Mouse (Mus musculus): ENCODE measurements around the gene Cbl. TPM values are rescaled to one million over a fixed set of nuclear protein-coding genes. Genes with fewer than 3 reads are reported as not detected.

Gene Cbl
- total RNA-seq, 2 experiments from 2014 or later = 51.1 to 56.3 TPM

DNA sequence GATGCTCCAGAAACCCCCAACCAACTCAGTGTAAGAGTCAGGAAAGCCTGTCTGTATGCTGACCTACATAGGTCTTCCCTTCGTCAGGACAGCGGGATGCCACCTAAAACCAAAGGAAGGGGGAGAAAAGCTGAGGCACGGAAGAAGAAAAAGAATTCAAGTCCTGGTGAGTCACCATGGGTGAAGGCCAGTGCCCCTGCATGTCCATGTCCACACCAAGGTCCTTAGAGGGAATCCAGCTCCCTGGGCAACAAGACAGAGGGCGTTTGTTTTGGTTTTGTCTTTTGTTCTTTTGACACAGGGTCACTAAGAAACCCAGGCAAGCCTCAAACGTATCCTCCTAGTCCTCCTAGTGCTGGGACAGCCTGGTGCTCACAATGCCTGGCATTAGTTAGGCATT is 7.1 kb upstream of the Cbl start:
- no peak for DNase-seq (ENCODE audit: low spot score in 2 of 2)

DNA sequence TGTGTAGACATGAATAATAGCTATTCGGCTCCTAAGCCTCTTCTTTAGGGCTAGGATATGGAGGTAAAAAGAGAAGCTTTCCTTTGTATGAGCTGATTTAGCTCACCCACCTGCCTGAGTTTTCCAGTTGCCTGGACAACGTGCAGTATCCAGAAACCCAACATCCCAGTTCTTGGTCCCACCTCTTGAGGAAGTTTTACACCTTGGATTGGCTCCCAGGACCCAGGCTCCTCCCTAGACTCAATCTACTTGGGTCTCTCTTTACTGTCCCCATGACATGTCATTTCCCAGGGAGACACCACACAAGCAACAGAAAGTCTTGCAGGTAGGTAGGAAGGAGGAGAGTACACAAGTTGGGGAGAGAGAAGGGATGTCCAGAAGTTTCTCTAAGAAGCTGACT is 6.5 kb upstream of the Cbl start, which contains the start of gene Ccdc153:
Ccdc153 (plus strand) TSS at position 278 of the 400 bp plus-strand sequence.
- DNase-seq (ENCODE audit: low spot score in 2 of 2) = no peak

DNA sequence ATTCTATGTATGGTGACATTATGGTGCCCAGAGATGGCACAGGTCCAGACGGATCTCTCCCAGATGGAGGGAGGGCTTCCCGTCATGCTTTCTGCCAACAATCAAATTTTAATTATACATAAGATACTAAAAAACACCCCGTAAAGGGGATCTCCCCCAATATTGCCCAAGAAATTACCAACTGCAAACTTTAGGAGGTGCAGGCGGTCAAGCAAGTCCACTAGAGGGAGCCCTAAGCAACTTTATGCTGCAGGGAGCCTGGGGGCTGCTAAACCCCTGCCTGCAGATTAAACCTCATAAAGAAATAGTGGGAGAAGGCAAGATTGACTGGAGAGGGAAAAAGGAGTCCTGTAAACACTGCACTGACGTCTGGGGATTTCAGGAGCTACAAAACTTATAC is 5.6 kb upstream of the Cbl start:
- DNase-seq (ENCODE audit: low spot score in 2 of 2) = peak in 1 of 2 experiments; percentile 60

DNA sequence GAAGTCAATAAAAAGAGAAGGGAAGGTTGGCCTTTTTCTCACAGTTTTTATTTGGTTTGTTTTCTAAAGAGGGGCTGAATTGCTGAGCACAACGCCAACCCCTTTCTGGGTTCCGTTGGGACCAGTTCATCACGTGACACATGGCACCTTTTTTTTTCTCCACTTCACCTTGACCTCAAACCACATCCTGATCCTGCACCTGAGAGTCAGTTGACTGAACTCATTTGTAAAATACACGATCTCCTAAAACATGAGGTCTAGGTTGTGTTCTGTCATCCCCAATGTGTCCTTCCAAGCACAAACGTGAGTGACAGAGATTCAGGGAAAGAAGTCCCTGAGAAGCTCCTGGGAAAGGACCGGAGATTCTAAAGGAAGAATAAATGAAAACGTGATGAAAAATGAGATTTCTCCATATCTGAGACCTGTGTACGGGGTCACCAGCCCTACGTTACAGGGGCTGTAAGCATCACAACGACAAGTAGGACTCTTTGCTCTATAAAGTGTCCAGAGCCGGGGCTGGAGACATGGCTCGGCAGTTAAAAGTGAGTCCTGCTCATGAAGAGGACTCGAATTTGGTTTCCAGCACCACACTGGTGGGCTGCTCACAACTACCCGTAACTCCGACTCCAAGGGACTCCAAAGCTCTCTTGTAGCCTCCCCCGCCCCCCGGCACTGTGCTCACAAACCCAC is 4.8 kb upstream of the Cbl start:
- DNase-seq (ENCODE audit: low spot score in 2 of 2) = no peak

DNA sequence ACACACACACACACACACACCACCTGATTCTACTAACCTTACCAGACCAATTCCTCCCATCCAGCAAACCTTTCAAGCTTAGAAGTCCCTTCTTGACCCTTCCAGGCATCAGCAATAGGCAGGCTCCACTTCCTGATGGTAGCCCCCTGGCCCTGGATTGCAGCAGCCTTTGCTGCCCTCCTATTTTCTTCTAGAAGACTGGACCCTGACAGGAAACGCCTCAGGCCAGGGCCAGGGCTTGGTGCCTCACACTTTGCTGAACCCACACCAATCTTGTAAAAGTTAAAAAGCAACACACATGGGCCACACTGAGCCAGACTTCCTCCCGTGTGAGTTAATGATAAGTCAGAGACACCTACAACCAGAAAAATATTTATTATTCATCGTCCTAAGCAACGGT is 3.3 kb upstream of the Cbl start:
- no peak for DNase-seq (ENCODE audit: low spot score in 2 of 2)

DNA sequence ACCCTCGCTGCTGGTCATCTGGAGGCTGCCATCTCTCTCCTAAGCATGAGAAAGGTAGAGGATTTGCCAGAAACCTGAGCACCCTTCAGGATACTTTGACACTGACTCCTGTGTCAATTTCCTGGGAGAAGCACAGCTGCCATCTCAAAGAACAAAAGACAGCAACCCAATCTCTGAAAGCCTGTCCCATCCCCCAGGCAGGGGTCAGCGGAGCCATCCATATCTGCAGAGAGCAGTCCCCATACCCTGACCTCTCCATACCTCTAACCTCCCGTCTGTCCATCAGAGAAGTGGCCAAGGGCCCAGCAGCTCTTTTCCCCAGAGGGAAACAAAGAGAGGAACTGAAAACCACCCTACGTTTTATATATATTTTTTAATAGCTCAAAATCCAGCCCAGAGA is 2.8 kb upstream of the Cbl start:
- DNase-seq (ENCODE audit: low spot score in 2 of 2) = no peak

DNA sequence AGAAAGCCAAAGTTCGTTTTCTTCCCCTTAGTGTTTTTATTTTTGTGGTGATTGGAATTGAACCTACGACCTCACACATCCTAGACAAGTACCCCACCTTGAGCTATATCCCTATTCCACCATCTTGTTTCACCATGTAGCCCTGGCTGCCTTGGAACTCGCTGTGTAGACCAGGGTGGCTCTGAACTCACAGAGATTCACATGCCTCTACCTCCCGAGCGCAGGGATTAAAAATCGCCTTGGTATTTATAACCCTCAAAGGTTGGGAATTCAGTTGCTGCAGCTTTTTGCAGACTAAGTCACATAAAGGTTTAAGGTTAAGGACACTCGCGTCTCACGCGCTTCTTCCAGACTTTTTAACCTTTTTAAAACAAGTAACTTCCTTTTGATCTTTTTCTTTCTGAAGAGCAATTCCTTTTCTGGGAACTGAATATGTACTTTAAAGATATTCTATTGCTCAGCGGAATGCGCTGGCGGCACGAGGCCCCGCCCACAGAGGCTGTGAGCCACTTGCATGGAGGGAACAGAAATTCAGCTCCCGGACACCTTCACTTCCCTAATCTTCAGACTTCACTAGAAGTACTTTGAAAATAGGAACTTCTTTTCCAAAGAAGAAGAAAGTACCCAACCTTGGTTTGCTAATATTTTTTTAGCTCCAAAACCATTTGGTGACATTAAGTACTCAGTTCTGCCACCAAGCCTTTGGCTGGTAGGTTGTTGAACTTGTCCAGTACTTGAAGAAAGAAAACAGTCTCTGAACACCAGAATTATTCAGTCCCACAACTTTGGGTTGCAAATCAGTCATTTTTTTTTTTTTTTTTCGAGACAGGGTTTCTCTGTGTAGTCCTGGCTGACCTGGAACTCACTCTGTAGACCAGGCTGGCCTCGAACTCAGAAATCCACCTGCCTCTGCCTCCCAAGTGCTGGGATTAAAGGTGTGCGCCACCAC is 904 bp upstream of the Cbl start:
- DNase-seq (ENCODE audit: low spot score in 2 of 2) = peak; percentile 45 to 57

DNA sequence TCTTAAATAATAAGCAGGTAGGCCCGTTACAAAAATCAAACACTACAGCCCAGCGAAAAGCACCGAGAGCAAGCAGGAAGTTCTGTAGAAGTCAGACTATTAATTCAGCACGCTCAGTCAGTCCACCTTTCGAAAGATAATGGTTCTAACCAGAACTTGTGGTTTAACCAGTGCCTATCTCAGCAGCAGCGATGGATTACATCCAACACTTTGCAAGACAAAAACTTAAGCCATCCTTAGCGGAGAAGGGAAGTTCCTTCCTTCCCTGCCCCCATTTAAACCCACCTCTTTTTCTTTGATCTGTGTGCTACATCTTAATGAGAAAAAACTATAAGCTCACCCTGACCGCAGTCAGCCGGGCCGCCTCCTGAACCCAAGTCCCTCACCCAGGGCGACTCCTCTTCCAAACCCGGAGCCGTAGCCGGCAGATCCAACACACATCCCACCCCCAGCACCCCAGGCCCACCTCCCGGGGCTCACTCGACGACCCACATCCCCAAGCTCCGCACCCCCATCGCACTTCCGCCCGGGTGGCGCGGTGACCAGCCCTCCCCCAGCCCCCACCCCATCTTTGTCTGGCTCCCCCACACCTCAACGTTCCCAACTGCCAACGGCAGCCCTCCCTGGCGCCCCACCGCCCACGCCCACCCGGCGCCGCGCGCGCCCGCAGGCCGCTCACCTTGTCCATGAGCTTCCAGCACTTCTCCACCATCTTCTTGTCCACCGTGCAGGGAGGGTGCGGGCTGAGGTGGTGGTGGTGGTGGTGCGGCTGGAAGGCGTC is 638 bp downstream of the Cbl start:
- DNase-seq (ENCODE audit: low spot score in 2 of 2) = peak in 1 of 2 experiments; percentile 17

DNA sequence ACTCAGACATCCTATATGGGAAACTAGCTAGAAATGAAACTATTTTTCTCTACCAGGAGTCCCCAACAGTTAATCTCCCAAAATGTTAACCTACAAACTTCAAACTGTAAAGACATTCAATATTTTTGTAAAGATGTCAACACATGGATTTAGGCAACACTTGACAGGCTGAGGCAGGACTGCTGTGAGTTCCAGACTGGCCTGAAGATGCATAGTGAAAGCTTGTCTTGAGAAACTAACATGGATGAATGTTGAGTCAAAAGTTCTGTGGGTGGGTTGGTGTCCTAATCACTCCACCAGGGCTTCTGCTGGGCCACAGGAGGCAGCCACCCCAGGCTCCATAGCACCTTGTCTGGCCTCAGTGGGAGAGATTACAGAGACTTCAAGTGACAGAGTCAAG is 2.2 kb downstream of the Cbl start:
- DNase-seq (ENCODE audit: low spot score in 2 of 2) = no peak

DNA sequence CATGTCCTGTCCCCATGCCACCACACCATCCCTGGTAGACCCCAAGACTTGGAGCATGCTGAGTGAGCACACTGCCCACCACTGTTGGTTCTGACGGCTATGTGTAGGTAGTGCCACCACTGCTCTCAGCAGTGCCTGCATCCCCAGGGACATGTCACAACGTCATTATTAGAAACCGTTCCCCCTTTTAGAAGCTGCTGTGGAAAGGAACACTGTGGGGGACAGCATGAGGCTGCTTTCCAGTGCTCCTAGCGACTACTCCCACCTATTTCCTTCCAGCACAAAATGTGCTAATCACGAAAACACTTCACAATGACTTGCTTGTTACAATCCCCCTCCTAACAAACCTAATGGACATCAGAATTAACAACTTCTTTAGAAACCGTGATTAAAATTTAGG is 7.9 kb downstream of the Cbl start:
- no peak for DNase-seq (ENCODE audit: low spot score in 2 of 2)

DNA sequence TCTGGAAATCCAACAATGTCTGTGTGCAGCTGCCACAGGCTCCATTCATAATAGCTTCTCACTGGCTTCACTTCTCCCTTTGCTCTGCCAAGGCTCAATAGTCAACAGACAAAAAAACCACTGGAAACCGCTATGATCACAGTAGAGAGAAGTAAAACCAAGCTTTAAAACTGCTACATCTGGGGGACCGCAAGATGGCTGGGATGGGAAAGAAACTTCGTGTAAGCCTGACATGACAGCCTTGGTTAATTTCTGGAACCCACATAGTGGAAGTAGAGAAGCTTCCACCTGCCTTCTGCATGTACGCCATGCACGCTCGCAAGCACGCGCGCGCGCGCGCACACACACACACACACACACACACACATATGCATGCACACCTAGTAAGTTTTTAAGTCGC is 20.3 kb downstream of the Cbl start:
- DNase-seq (ENCODE audit: low spot score in 2 of 2) = no peak

DNA sequence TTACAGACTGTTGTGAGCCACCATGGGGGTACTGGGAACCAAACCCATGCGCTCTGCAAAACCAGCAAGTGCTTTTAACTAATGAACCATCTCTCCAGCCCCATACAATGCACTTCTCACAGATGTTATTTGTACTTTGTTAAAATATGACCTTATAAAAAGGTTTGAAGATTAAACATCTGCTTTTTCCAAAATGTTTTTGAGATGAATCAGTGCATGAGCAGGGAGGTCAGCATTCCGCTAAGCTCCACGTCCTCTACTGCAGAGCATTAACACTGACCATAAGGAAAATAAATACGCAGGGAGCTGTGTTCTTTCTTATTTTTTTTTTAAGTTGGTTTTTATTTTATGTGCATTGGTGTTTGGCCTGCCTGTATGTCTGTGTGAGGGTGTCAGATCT is 21.4 kb downstream of the Cbl start:
- no peak for DNase-seq (ENCODE audit: low spot score in 2 of 2)

DNA sequence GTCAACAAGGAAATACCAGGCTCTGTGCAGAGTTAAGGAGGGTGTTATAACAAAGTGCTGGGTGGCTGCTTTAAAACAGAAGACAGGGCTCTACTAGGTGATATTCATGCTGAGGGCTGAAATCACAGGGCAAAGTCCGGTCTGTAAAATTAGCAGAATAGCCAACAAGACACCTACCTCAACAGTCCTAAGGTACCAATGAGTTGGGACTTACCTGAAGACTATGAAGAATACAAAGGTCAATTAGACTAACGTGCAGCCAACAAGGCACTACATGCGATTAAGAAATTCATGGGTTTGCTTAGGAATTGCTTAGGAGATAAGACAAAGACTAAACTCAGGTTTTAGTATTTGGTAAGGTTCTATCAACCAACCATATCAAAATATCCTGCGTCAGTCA is 24.4 kb downstream of the Cbl start:
- no peak for DNase-seq (ENCODE audit: low spot score in 2 of 2)

DNA sequence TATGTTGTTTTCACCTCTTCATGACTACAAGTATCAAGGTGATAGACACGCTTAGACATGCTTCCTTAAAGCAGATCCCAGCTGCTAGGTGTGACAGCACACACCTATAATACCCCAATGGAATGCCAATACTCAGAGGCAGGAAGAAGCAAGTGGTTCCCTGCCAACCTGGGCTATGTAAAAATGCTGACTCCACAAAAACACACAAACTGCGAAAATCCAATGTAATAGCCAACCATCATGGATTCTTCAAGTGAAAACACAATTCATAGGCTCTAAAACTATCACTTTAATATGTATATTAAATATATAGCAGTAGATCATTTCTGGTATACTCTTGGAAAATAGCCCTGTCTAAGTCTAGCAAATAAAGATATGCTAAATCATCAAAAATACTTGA is 26.0 kb downstream of the Cbl start:
- no peak for DNase-seq (ENCODE audit: low spot score in 2 of 2)

DNA sequence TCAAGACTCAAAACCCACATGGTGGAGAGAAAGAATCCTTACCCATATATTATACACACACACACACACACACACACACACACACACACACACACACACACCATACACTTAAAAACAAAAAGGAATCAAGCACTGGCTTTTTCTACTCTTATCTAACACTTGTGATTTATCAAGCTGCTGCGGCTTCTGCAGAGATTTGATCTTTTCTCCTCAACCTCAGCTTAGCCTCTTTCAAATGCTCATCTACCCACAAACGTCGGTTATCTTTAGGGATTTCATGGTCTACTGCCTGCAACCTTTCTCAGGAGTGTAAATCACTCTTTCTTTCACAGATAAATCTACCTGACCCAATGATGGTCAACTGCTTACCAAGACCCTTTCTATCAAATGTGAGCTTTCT is 33.4 kb downstream of the Cbl start:
- no peak for DNase-seq (ENCODE audit: low spot score in 2 of 2)

DNA sequence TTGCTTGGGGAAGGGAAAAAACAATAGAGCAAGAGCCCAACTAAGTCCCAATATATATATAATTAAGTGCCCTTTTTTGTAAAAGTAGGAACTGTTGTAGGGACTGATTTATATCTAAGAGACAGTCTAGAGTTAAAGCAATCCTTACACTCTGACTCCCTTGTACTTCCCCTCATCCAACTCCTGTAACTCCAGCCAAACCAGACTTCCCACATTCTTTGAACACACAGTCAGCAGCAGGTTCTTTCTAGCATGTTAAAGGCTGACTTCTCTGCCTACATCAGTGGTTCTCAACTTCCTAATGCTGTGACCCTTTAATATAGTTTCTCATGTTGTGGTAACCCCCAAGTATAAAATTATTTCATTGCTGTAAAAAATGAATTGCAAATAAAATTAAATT is 34.3 kb downstream of the Cbl start:
- no peak for DNase-seq (ENCODE audit: low spot score in 2 of 2)

DNA sequence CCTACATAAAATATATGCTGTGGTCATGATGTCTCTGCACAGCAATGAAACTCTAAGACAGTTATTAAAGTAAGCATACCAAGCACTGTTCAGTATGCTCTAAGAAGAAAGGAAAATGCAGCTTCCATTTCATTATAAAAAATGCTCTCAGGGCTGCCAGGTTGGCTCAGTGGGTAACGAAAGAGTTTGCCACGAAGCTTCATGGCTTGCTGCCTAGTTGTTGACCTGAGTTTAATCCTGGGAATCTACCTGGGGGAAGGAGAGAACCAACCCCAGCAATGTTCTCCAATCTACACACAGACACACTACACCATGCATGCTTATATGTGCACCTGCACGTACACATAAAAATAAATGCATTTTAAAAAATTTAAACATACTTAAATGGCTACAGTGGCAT is 34.7 kb downstream of the Cbl start:
- DNase-seq (ENCODE audit: low spot score in 2 of 2) = no peak

DNA sequence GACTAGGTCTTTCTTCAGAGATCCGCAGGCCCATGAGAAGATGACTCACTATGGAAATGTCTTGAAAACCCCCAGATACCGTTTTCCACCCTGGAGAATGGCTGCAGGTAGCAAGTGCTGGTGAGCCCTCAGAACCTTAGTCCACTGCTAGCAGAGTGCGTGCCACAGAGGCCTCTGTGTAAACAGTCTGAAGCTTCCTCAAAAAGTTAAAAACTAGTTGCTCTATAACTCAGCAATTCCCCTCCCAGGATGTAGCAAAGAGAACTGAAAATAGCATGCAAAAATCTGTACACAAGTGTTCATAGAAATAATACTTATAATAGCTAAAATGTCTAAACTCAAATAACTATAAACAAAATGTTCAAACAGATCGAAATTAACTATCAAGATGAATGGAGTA is 37.5 kb downstream of the Cbl start:
- DNase-seq (ENCODE audit: low spot score in 2 of 2) = no peak

DNA sequence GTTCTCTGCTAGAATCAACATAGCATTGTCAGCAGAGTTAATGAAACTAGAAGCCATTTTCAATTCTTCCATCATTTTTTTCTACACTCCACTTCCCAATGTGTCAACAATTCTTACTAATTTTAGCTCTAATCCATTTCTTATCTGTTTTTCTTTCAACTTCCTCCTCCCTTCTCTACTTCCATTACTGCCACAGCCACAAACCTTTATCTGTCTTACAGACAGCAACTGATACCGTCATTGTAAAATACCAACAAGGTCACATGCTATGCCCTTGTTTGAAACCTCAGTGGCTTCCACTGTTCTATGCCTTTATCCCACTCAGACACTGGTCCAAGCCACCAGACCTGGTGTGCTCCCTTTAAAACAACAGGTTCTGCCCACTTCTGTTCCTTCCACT is 39.8 kb downstream of the Cbl start:
- no peak for DNase-seq (ENCODE audit: low spot score in 2 of 2)

DNA sequence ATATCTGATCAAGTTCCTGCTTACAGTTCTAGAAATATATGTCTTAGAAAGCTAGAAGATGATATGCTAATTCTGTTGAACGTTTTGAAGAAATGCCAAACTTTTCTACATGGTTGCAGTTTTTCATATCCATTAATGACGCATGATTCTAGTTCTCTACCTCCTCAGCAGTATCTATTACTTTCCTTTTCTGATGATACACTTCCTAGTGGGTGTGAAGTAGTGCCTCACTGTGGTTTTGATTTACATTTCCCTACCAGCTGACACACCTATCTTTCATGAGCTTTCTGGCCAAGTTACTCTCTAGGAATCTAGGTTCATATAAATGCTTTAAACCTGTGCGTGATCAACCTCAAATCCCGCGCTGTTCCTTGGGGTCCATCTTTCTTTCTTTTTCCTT is 41.1 kb downstream of the Cbl start:
- DNase-seq (ENCODE audit: low spot score in 2 of 2) = no peak

DNA sequence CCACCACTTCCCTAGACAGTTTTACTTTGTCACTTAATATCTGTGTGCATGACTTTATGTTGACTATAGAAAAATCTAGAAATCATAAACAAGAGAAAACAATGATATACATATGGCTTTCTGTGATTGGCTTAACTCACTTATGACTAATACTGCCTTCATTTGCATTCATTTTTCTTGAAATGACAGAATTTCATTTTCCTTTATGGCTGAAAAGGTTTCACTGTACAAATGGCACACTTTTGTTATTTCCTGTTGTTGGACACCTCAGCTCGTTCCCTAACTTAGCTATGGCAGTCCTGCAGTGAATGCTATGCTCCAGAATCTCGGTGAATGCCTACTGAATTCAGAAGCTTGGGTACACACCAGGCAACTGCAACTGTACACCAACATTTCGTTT is 41.5 kb downstream of the Cbl start:
- DNase-seq (ENCODE audit: low spot score in 2 of 2) = no peak

DNA sequence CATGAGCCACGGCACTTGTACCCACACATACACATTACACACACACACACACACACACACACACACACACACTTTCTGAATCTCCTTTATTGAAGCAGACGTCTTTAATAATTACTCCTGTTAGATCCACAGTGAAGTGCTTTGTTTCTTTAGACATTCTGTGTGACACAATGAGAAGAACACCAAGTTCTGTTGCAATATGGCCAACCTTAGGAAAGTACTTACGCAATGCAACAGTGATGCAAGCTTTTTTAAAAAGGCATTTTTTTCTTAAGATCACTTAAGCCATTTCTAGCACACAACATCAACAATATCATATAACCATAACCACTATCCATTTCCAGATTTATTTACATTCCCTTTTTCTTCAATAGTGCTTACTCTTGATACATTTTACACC is 42.7 kb downstream of the Cbl start:
- no peak for DNase-seq (ENCODE audit: low spot score in 2 of 2)
